Mouse (Mus musculus) lung, embryonic 16.5 days (tissue): Measurements from ENCODE around the gene Kiss1. TPM values are rescaled to one million over a fixed set of nuclear protein-coding genes. Genes with fewer than 3 reads are reported as not detected.

Experiments
- ATAC-seq: fragments of 200-750 bp; cut with Nextera tagmentation; 2 replicates; pipeline ENCODE4 v1.8.0; 2017; ENCODE audit warnings: low read depth, mild to moderate bottlenecking, moderate library complexity
- H3K27ac ChIP-seq: fragments of 300-500 bp; sonication (generic); 2 replicates; pipeline ENCODE4 v1.5.1; 2014; ENCODE audit warnings: mild to moderate bottlenecking, control low read depth, low read length
- H3K27me3 ChIP-seq: fragments of 300-500 bp; sonication (generic); 2 replicates; pipeline ENCODE4 v1.6.1; 2014; ENCODE audit warnings: low read depth, low read length, mixed read lengths; ENCODE audit not compliant: control insufficient read depth, insufficient read depth
- H3K36me3 ChIP-seq: fragments of 300-500 bp; sonication (generic); 2 replicates; pipeline ENCODE4 v1.6.1; 2014; ENCODE audit warnings: low read length; ENCODE audit not compliant: control insufficient read depth, insufficient read depth
- H3K4me1 ChIP-seq: fragments of 300-500 bp; sonication (generic); replicated peaks from 2 replicates; pipeline ENCODE4 v1.6.1; 2014; ENCODE audit warnings: low read length, mixed read lengths; ENCODE audit not compliant: control insufficient read depth, insufficient read depth
- H3K4me2 ChIP-seq: fragments of 300-500 bp; sonication (generic); 2 replicates; pipeline ENCODE4 v1.6.1; 2014; ENCODE audit warnings: low read depth, low read length, control low read depth
- H3K4me3 ChIP-seq: fragments of 300-500 bp; sonication (generic); 2 replicates; pipeline ENCODE4 v1.5.1; 2014; ENCODE audit warnings: mild to moderate bottlenecking, low read length, control low read depth
- H3K9ac ChIP-seq: fragments of 300-500 bp; sonication (generic); 2 replicates; pipeline ENCODE4 v1.6.1; 2014; ENCODE audit warnings: low read length, control low read depth
- H3K9me3 ChIP-seq: fragments of 300-500 bp; sonication (generic); 2 replicates; pipeline ENCODE4 v1.6.1; 2016; ENCODE audit warnings: low read length; ENCODE audit not compliant: control insufficient read depth
- WGBS: fragments of 180-500 bp; shearing (Covaris S2); extraction: QIAGEN DNeasy Blood & Tissue Kit; methylation state at CpG from one replicate; pipeline ENCODE4 v1.1.7; 2014; 5-methylcytosine and 5-hydroxymethylcytosine counted together
- polyA plus RNA-seq: library from polyadenylated mRNA; unstranded; fragments of >200 nt; fragmentation: Nextera tagmentation; extraction: Ambion mirVana; gene quantifications from 2 replicates; pipeline ENCODE4 v1.2.1, GENCODE M21; 2015

Kiss1 gene
- 8.0 and 9.9 TPM in 2 replicates for polyA plus RNA-seq

DNA sequence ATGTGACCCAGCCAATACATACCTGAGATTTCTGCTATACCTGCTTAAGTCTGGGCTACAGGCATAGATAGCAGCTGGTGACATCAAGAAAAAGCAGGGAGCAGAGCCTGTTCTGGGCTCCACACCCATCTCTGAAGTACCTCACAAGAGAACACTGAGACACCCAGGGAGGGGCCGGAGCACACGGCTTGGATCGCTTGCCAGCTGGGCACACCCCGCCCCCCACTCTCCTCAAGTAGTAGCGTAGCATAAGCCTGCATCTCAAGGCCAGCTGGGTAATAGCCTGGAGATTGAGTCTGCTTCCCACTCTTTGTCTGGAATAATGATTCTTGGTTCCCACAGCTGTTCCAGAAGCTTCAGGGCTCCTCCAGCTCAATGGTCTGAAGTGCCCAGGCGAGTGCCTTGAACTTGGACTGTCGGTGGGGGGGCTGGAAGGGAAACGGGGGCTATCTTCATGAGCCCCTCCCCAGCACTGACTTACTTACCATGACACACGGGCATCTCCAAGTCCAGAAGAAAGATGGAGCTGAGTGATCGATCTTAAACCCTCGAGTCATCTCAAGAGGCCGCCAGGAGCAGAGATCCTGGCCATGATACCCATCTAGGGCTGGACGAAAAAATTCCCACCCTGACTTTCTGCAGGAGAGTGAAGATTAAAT is at the start of gene Kiss1:
Kiss1 (plus strand) TSS at position 609 of the 659 bp plus-strand sequence.
- H3K9me3 ChIP-seq: no peaks in the 10 kb centered on the region
- peaks cover 13% of the 10 kb centered on the region; the same call in 1 of the 2 replicates for H3K4me1 ChIP-seq
- H3K4me3 ChIP-seq: no peak within 1 kb of the TSS
- WGBS: 68% methylated on average over 13 of the region's 13 CpGs
- no peaks in the 10 kb centered on the region for H3K27me3 ChIP-seq
- H3K27ac ChIP-seq: peak within 1 kb of the TSS; percentile 23; the same call in 1 of the 2 replicates
- no peaks in the 10 kb centered on the region for H3K36me3 ChIP-seq
- H3K9ac ChIP-seq: no peak within 1 kb of the TSS
- peak; percentile 75 for ATAC-seq
- no peak within 1 kb of the TSS for H3K4me2 ChIP-seq

DNA sequence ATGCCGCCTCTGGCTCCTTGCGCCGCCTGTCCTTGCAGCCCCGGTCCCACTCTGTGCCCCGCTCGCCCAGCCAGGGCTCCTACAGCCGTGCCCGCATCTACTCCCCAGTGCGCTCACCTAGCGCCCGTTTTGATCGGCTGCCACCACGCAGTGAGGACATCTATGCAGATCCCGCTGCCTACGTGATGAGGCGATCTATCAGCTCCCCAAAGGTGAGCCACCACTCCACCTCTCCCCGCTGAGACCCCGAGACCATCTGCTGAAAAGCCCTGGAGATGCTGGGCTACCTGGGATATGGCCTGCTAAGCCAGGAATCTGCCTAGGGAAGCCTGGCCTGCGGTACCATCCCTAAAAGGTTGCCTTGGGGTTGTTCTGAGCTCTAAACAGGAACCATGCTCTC is 47.5 kb upstream of the Kiss1 start:
- no peak for ATAC-seq
- no peak overlapping the region for H3K4me3 ChIP-seq
- no peaks in the 10 kb centered on the region; the same call in 1 of the 2 replicates for H3K4me1 ChIP-seq
- WGBS: 91% methylated on average over 19 of the region's 19 CpGs
- no peaks in the 10 kb centered on the region for H3K9me3 ChIP-seq
- H3K9ac ChIP-seq: no peak overlapping the region
- no peak overlapping the region for H3K27ac ChIP-seq
- H3K36me3 ChIP-seq: 0 out of 2 replicates have a peak, but pooled peaks cover 2% of the 10 kb centered on the region
- no peak overlapping the region for H3K4me2 ChIP-seq
- H3K27me3 ChIP-seq: no peaks in the 10 kb centered on the region

- Histone ChIP-seq H3K9ac (no peak overlapping the region), H3K27me3 (no peaks in the 10 kb centered on the region), H3K4me3 (no peak overlapping the region), H3K36me3 (0 out of 2 replicates have a peak, but pooled peaks cover 2% of the 10 kb centered on the region), H3K9me3 (no peaks in the 10 kb centered on the region), H3K4me2 (no peak overlapping the region), H3K27ac (no peak overlapping the region), H3K4me1 (no peaks in the 10 kb centered on the region)
- no peak for ATAC-seq
- 64% methylated on average over 5 of the region's 5 CpGs for WGBS
These were observed 44.7 kb upstream of the Kiss1 start for GRCm38 (mm10) chr1:133276983-133277382.

- no peaks in the 10 kb centered on the region for H3K36me3 ChIP-seq
- ATAC-seq: no peak
- 65% methylated on average over 6 of the region's 6 CpGs for WGBS
These were observed 43.1 kb upstream of the Kiss1 start for GRCm38 (mm10) chr1:133278539-133278938.

GRCm38 (mm10) chr1:133278946-133279631 is 42.6 kb upstream of the Kiss1 start:
- Histone ChIP-seq H3K4me2 (no peak overlapping the region), H3K27me3 (no peaks in the 10 kb centered on the region), H3K9me3 (no peaks in the 10 kb centered on the region), H3K4me3 (no peak overlapping the region), H3K27ac (no peak overlapping the region), H3K4me1 (no peaks in the 10 kb centered on the region), H3K36me3 (no peaks in the 10 kb centered on the region), H3K9ac (no peak overlapping the region)
- peak; percentile 53 for ATAC-seq
- WGBS: 51% methylated on average over 15 of the region's 15 CpGs

More at GRCm38 (mm10) chr1:133278539-133278938, 43.1 kb upstream of the Kiss1 start:
- no peak overlapping the region for H3K4me2 ChIP-seq
- H3K4me3 ChIP-seq: no peak overlapping the region
- H3K27ac ChIP-seq: no peak overlapping the region
- no peak overlapping the region for H3K9ac ChIP-seq
- no peaks in the 10 kb centered on the region for H3K4me1 ChIP-seq
- no peaks in the 10 kb centered on the region for H3K27me3 ChIP-seq
- H3K9me3 ChIP-seq: no peaks in the 10 kb centered on the region

DNA sequence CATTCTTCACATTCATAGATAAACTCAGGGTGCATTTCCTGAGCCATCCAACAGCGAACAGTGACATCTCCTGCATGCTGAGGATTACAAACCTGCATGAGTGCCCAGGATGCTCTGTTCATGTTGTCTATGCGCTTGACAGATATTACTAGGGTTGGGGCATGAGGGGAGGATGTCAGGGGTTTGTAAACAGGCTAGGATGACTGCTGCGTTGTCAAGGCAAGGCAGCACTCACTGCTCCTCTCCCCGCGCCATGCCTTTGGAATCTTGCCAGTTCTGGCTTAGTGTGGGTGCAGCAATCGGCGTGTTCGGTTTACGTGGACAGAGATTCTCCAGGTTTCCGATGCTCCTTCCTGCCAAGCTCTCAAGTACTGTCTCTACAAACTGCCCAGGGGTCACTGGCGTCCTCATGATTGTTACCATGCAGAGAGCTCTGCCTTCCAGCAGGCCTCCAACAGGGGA is 42.0 kb upstream of the Kiss1 start:
- Histone ChIP-seq H3K4me1 (no peaks in the 10 kb centered on the region), H3K27ac (no peak overlapping the region), H3K36me3 (no peaks in the 10 kb centered on the region), H3K9me3 (no peaks in the 10 kb centered on the region), H3K4me2 (no peak overlapping the region), H3K27me3 (no peaks in the 10 kb centered on the region), H3K4me3 (no peak overlapping the region), H3K9ac (no peak overlapping the region)
- ATAC-seq: no peak
- 54% methylated on average over 11 of the region's 11 CpGs for WGBS

- H3K27me3 ChIP-seq: no peaks in the 10 kb centered on the region
- H3K9me3 ChIP-seq: no peaks in the 10 kb centered on the region
- no peaks in the 10 kb centered on the region for H3K4me1 ChIP-seq
- no peak overlapping the region for H3K27ac ChIP-seq
- H3K36me3 ChIP-seq: no peaks in the 10 kb centered on the region
- no peak overlapping the region for H3K4me2 ChIP-seq
- no peak overlapping the region for H3K4me3 ChIP-seq
- no peak for ATAC-seq
- 86% methylated on average over 2 of the region's 2 CpGs for WGBS
- no peak overlapping the region for H3K9ac ChIP-seq
These were observed 41.1 kb upstream of the Kiss1 start for GRCm38 (mm10) chr1:133280537-133280936.

- ATAC-seq: no peak
- no peaks in the 10 kb centered on the region for H3K9me3 ChIP-seq
- no peaks in the 10 kb centered on the region for H3K36me3 ChIP-seq
- no peak overlapping the region for H3K4me3 ChIP-seq
- H3K4me1 ChIP-seq: no peaks in the 10 kb centered on the region
- no peak overlapping the region for H3K4me2 ChIP-seq
- H3K27me3 ChIP-seq: no peaks in the 10 kb centered on the region
- no peak overlapping the region for H3K27ac ChIP-seq
- H3K9ac ChIP-seq: no peak overlapping the region
- WGBS: 78% methylated on average over 7 of the region's 7 CpGs
These were observed 35.8 kb upstream of the Kiss1 start for GRCm38 (mm10) chr1:133285907-133286306.

GRCm38 (mm10) chr1:133287051-133287450 is 34.6 kb upstream of the Kiss1 start:
- Histone ChIP-seq H3K4me2 (no peak overlapping the region), H3K4me3 (no peak overlapping the region), H3K4me1 (no peaks in the 10 kb centered on the region), H3K9me3 (no peaks in the 10 kb centered on the region), H3K36me3 (no peaks in the 10 kb centered on the region), H3K27ac (no peak overlapping the region), H3K27me3 (no peaks in the 10 kb centered on the region), H3K9ac (no peak overlapping the region)
- no peak for ATAC-seq
- WGBS: 86% methylated on average over 4 of the region's 4 CpGs
